Mouse (Mus musculus) ES-E14 (cell line): ENCODE measurements at regions not wholly inside any gene's neighbourhood (a gene's known extent, or its start where the extent isn't known, plus 50 kb on each side); places are given as distances from the start of the nearest gene placed in this dataset.

ENCODE experiments used
- CHD2 ChIP-seq: IDR thresholded peaks from 2 replicates; pipeline ENCODE4 v1.6.1; 2014; ENCODE audit warnings: mild to moderate bottlenecking, low read depth, low read length, inconsistent platforms
- ZC3H11A ChIP-seq: IDR thresholded peaks from 2 replicates; pipeline ENCODE4 v1.6.1; 2012; ENCODE audit warnings: low read depth, mild to moderate bottlenecking, inconsistent platforms, low read length, borderline replicate concordance

- TF ChIP-seq CHD2 (no peak), ZC3H11A (no peak)
Observed at GRCm38 (mm10) chr14:98765358-98765757, 228.8 kb downstream of the Rpl36a-ps1 start.
